Mouse (Mus musculus): ENCODE data around the gene Rasgef1b. TPM values are rescaled to one million over a fixed set of nuclear protein-coding genes. Genes with fewer than 3 reads are reported as not detected.

Rasgef1b gene
- polyA plus RNA-seq, 1 experiment from 2014 or later = 28.6 TPM

- Histone ChIP-seq H3K9me3 (ENCODE audit: control insufficient read depth, low read length) (no peaks in the 10 kb centered on the region), H3K27me3 (ENCODE audit: control insufficient read depth, insufficient read depth, low read length) (no peaks in the 10 kb centered on the region), H3K36me3 (ENCODE audit: control insufficient read depth, insufficient read depth, low read length) (no peaks in the 10 kb centered on the region), H3K4me1 (ENCODE audit: control insufficient read depth, insufficient read depth, low read length) (no peaks in the 10 kb centered on the region), H3K4me3 (ENCODE audit: low read depth, low read length) (no peak overlapping the region), H3K9ac (ENCODE audit: low read length) (no peak overlapping the region), H3K4me2 (no peak overlapping the region), H3K27ac (ENCODE audit: low read depth, low read length) (no peak overlapping the region)
- 84% methylated on average over 4 of the region's 4 CpGs for WGBS
- DNase-seq (ENCODE audit: low spot score, missing footprints) (no peak), ATAC-seq (ENCODE audit: low FRiP score) (no peak)
Measured at GRCm38 (mm10) chr5:99320783-99321182, 408.1 kb downstream of the Rasgef1b start.

- H3K36me3 ChIP-seq (ENCODE audit: control insufficient read depth, insufficient read depth, low read length) = no peaks in the 10 kb centered on the region
- DNase-seq (ENCODE audit: low spot score, missing footprints) = no peak
- H3K4me2 ChIP-seq = no peak overlapping the region
- ATAC-seq (ENCODE audit: low FRiP score) = no peak
- whole genome bisulfite sequencing = 87% methylated on average over 4 of the region's 4 CpGs
- H3K4me3 ChIP-seq (ENCODE audit: low read depth, low read length) = no peak overlapping the region
- no peak overlapping the region for H3K9ac ChIP-seq (ENCODE audit: low read length)
- no peak overlapping the region for H3K27ac ChIP-seq (ENCODE audit: low read depth, low read length)
- no peaks in the 10 kb centered on the region for H3K4me1 ChIP-seq (ENCODE audit: control insufficient read depth, insufficient read depth, low read length)
- H3K27me3 ChIP-seq (ENCODE audit: control insufficient read depth, insufficient read depth, low read length) = no peaks in the 10 kb centered on the region
- no peaks in the 10 kb centered on the region for H3K9me3 ChIP-seq (ENCODE audit: control insufficient read depth, low read length)
Measured at GRCm38 (mm10) chr5:99297939-99298338, 430.9 kb downstream of the Rasgef1b start.

GRCm38 (mm10) chr5:99296348-99296747 is 432.5 kb downstream of the Rasgef1b start:
- ATAC-seq (ENCODE audit: low FRiP score) (no peak), DNase-seq (ENCODE audit: low spot score, missing footprints) (no peak)
- no peak overlapping the region for H3K4me3 ChIP-seq (ENCODE audit: low read depth, low read length)
- H3K9me3 ChIP-seq (ENCODE audit: control insufficient read depth, low read length) = no peaks in the 10 kb centered on the region
- no peaks in the 10 kb centered on the region for H3K36me3 ChIP-seq (ENCODE audit: control insufficient read depth, insufficient read depth, low read length)
- H3K4me1 ChIP-seq (ENCODE audit: control insufficient read depth, insufficient read depth, low read length) = no peaks in the 10 kb centered on the region
- no peak overlapping the region for H3K27ac ChIP-seq (ENCODE audit: low read depth, low read length)
- no peak overlapping the region for H3K9ac ChIP-seq (ENCODE audit: low read length)
- 79% methylated on average over 2 of the region's 2 CpGs for WGBS
- H3K4me2 ChIP-seq = no peak overlapping the region
- no peaks in the 10 kb centered on the region for H3K27me3 ChIP-seq (ENCODE audit: control insufficient read depth, insufficient read depth, low read length)

DNA sequence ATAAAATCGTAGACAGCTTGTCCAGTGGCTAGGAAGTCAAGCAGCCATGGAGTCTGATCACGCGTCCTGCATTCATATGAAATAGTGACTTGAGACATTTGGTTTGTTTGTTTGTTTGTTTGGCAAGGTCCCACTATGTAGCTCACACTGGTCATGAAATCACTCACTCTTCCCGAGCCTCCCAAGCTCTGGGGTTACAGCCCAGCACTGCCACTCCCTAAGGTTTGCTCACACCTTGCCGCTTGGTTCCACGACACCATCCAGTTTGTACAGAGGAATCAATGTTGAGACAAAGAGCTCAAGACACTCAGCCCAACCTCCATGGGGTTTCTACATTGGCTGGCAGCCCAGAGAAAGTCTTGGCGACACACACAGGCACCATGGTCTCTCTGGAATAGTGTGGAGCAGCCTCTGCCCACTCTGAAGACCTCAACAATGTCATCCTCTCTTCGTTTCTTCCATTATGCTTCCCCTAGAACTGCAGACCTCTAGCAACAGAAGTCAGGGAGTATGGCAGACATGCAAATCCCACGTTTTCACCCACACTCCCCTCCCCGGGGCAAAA is 436.5 kb downstream of the Rasgef1b start:
- WGBS = 93% methylated on average over 10 of the region's 10 CpGs
- H3K9ac ChIP-seq (ENCODE audit: low read length) = no peak overlapping the region
- H3K4me3 ChIP-seq (ENCODE audit: low read depth, low read length) = no peak overlapping the region
- no peaks in the 10 kb centered on the region for H3K36me3 ChIP-seq (ENCODE audit: control insufficient read depth, insufficient read depth, low read length)
- DNase-seq (ENCODE audit: low spot score, missing footprints) (no peak), ATAC-seq (ENCODE audit: low FRiP score) (no peak)
- H3K9me3 ChIP-seq (ENCODE audit: control insufficient read depth, low read length) = no peaks in the 10 kb centered on the region
- no peaks in the 10 kb centered on the region for H3K27me3 ChIP-seq (ENCODE audit: control insufficient read depth, insufficient read depth, low read length)
- no peak overlapping the region for H3K4me2 ChIP-seq
- no peaks in the 10 kb centered on the region for H3K4me1 ChIP-seq (ENCODE audit: control insufficient read depth, insufficient read depth, low read length)
- no peak overlapping the region for H3K27ac ChIP-seq (ENCODE audit: low read depth, low read length)

DNA sequence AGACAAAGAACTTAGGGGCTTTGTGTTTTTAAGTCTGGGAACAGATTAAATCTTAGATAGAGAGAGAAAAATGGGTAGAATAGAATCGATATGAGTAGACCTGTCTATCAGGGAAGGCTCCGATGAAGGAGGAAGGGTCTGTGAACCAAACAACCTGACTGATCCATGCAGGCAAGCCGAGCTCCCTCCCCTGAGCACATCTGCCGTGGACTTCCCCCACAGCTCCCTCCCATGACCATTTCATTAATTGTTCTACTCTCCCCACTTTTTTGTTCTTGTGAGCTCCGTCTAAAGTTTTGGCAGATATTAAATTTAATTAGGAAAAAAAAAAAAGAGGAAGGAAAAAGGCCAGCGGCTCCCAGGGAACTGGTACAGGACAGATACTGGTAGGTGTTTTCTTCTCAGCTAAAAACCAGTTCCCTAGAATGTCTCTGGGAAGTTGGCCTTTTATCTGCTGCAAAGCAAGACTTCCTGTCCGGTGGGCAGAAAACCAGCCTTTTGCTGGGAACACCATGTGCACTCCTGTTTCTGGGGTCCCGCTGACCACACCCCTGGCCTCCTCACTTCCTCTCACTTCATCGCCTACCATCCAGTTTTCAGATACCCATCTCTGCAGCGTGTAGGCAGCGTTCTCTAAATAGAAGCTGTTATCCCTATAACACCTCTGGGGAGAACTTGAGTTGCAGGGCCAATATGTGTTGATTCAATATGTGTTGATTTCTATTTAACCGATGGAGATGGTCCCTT is 437.6 kb downstream of the Rasgef1b start:
- no peak overlapping the region for H3K4me2 ChIP-seq
- no peaks in the 10 kb centered on the region for H3K9me3 ChIP-seq (ENCODE audit: control insufficient read depth, low read length)
- no peak for DNase-seq (ENCODE audit: low spot score, missing footprints)
- no peak overlapping the region for H3K4me3 ChIP-seq (ENCODE audit: low read depth, low read length)
- H3K27ac ChIP-seq (ENCODE audit: low read depth, low read length) = no peak overlapping the region
- H3K4me1 ChIP-seq (ENCODE audit: control insufficient read depth, insufficient read depth, low read length) = no peaks in the 10 kb centered on the region
- no peaks in the 10 kb centered on the region for H3K36me3 ChIP-seq (ENCODE audit: control insufficient read depth, insufficient read depth, low read length)
- no peak for ATAC-seq (ENCODE audit: low FRiP score)
- no peak overlapping the region for H3K9ac ChIP-seq (ENCODE audit: low read length)
- H3K27me3 ChIP-seq (ENCODE audit: control insufficient read depth, insufficient read depth, low read length) = no peaks in the 10 kb centered on the region
- 85% methylated on average over 12 of the region's 12 CpGs for WGBS

DNA sequence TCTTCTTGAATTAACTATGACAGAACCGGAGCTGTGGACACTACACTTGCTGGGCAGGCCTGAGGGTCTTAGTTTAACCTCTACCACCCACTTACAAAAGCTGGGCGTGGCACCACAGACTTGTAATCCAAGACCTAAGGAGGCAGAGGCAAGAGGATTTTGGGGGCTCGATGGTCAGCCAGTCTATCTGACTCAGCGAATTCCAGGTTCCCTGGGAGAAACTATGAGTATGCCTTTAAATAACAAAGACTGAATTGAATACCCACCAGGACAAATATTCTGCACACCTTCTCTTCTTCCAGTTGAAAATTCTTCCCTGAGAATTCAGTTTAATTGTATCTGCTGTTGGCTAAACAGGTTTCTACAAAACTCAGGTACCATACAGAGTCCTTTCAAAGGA is 440.6 kb downstream of the Rasgef1b start:
- Histone ChIP-seq H3K27me3 (ENCODE audit: control insufficient read depth, insufficient read depth, low read length) (no peaks in the 10 kb centered on the region), H3K27ac (ENCODE audit: low read depth, low read length) (no peak overlapping the region), H3K36me3 (ENCODE audit: control insufficient read depth, insufficient read depth, low read length) (no peaks in the 10 kb centered on the region), H3K4me2 (no peak overlapping the region), H3K9ac (ENCODE audit: low read length) (no peak overlapping the region), H3K9me3 (ENCODE audit: control insufficient read depth, low read length) (no peaks in the 10 kb centered on the region), H3K4me1 (ENCODE audit: control insufficient read depth, insufficient read depth, low read length) (no peaks in the 10 kb centered on the region), H3K4me3 (ENCODE audit: low read depth, low read length) (no peak overlapping the region)
- no peak for DNase-seq (ENCODE audit: low spot score, missing footprints)
- WGBS = 83% methylated on average over 4 of the region's 4 CpGs
- no peak for ATAC-seq (ENCODE audit: low FRiP score)

GRCm38 (mm10) chr5:99287647-99288185 is 441.1 kb downstream of the Rasgef1b start:
- no peak overlapping the region for H3K9ac ChIP-seq (ENCODE audit: low read length)
- H3K27ac ChIP-seq (ENCODE audit: low read depth, low read length) = no peak overlapping the region
- H3K4me3 ChIP-seq (ENCODE audit: low read depth, low read length) = no peak overlapping the region
- no peaks in the 10 kb centered on the region for H3K36me3 ChIP-seq (ENCODE audit: control insufficient read depth, insufficient read depth, low read length)
- ATAC-seq (ENCODE audit: low FRiP score) = no peak
- H3K9me3 ChIP-seq (ENCODE audit: control insufficient read depth, low read length) = no peaks in the 10 kb centered on the region
- DNase-seq (ENCODE audit: low spot score, missing footprints) = no peak
- WGBS = 95% methylated on average over 6 of the region's 6 CpGs
- H3K4me2 ChIP-seq = no peak overlapping the region
- H3K4me1 ChIP-seq (ENCODE audit: control insufficient read depth, insufficient read depth, low read length) = no peaks in the 10 kb centered on the region
- no peaks in the 10 kb centered on the region for H3K27me3 ChIP-seq (ENCODE audit: control insufficient read depth, insufficient read depth, low read length)

DNA sequence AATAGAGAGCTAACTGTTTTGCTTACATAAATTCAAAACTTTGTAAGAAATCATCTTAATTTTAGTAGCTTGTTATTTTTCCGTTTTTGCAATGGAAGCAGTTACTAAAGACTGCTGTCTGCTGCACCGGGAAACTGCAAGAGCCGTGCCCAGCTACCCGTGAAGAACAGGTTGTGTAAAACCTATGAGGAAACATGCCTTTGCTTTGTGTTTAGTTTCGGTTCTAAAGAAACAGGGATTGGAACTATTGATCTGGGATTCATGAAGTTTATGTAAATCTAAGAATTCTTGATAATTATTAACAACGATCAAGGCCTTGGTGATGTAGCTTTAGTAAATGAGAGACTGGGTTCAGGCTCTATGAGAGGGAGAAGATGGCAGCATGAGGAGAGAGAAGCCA is 442.3 kb downstream of the Rasgef1b start:
- Histone ChIP-seq H3K27me3 (ENCODE audit: control insufficient read depth, insufficient read depth, low read length) (no peaks in the 10 kb centered on the region), H3K4me1 (ENCODE audit: control insufficient read depth, insufficient read depth, low read length) (no peaks in the 10 kb centered on the region), H3K27ac (ENCODE audit: low read depth, low read length) (no peak overlapping the region), H3K4me2 (no peak overlapping the region), H3K9ac (ENCODE audit: low read length) (no peak overlapping the region), H3K9me3 (ENCODE audit: control insufficient read depth, low read length) (no peaks in the 10 kb centered on the region), H3K4me3 (ENCODE audit: low read depth, low read length) (no peak overlapping the region), H3K36me3 (ENCODE audit: control insufficient read depth, insufficient read depth, low read length) (no peaks in the 10 kb centered on the region)
- no peak for ATAC-seq (ENCODE audit: low FRiP score)
- WGBS = 89% methylated on average over 6 of the region's 6 CpGs
- DNase-seq (ENCODE audit: low spot score, missing footprints) = no peak

- Histone ChIP-seq H3K4me2 (no peak overlapping the region), H3K9me3 (ENCODE audit: control insufficient read depth, low read length) (no peaks in the 10 kb centered on the region), H3K9ac (ENCODE audit: low read length) (no peak overlapping the region), H3K27ac (ENCODE audit: low read depth, low read length) (no peak overlapping the region), H3K36me3 (ENCODE audit: control insufficient read depth, insufficient read depth, low read length) (no peaks in the 10 kb centered on the region), H3K4me1 (ENCODE audit: control insufficient read depth, insufficient read depth, low read length) (no peaks in the 10 kb centered on the region), H3K27me3 (ENCODE audit: control insufficient read depth, insufficient read depth, low read length) (no peaks in the 10 kb centered on the region), H3K4me3 (ENCODE audit: low read depth, low read length) (no peak overlapping the region)
- ATAC-seq (ENCODE audit: low FRiP score) (no peak), DNase-seq (ENCODE audit: low spot score, missing footprints) (no peak)
- 94% methylated on average over 6 of the region's 6 CpGs for WGBS
Measured at GRCm38 (mm10) chr5:99286024-99286423, 442.8 kb downstream of the Rasgef1b start.

Measured in midbrain, embryonic 11.5 days (tissue).